Mouse (Mus musculus): Measurements from ENCODE around the gene Rnaseh2c.

Rnaseh2c gene

DNA sequence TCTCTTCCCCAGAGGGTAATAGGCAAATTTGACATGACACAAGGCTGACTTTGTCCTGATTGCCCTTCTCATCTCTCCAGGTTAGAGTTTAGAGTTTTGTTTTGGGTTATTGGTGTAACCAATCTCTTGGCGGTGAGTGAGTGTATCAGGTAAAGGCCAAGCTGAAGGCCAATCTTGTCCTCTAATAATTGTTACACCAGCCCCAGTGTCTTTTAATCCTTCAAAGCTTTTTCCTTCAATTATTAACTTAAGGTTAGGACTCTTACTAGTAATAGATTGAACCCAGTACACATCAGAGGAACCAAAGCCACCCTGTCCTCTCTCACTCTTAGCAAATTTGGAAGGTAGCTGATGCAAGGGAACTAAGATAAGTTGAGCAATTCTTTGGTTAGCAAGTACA lies 26.3 kb upstream of the Rnaseh2c start:
- no peak for DNase-seq (ENCODE audit: low spot score in 2 of 2)

- DNase-seq (ENCODE audit: low spot score in 2 of 2) = no peak
These were observed 21.7 kb upstream of the Rnaseh2c start for GRCm38 (mm10) chr19:5579971-5580370.

DNA sequence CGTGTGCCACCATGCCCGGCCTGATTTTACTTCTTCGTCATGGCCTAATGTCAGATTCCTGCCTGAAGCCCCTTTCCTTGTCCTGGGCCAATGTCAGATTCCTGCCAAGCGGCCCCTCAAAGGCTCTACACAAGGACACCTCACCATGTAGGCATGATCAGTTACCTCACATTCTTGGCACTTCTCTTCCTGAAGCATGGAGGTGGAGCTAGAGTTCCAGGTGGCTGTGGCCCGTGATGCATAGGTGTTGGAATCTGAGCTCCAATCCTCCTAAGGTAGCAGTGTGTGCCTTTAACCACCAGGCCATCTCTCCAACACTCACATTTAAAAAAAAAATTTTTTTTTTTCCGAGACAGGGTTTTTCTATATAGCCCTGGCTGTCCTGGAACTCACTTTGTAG lies 20.9 kb upstream of the Rnaseh2c start:
- no peak for DNase-seq (ENCODE audit: low spot score in 2 of 2)

GRCm38 (mm10) chr19:5581995-5582394 lies 19.7 kb upstream of the Rnaseh2c start:
- no peak for DNase-seq (ENCODE audit: low spot score in 2 of 2)

DNA sequence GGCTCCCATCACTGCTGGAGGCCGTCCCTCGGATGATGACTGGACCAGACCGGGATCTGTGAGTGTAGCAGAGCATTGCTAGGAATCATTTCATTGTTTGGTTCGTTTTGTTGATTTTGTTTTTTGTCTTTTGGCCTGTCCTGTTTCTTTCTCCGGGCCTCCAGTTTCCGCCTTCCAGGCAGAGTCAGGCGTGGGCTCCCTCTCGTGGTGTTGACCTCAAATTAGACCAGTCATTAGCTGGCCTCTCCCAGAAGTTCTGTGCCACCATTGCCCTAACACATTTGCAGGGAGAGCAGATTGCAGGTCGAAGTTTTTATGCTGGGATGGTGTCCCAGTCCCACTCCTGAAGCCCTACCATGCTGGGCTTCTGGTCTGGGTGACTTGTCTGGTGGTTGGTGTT lies 12.5 kb upstream of the Rnaseh2c start:
- DNase-seq (ENCODE audit: low spot score in 2 of 2) = no peak

DNA sequence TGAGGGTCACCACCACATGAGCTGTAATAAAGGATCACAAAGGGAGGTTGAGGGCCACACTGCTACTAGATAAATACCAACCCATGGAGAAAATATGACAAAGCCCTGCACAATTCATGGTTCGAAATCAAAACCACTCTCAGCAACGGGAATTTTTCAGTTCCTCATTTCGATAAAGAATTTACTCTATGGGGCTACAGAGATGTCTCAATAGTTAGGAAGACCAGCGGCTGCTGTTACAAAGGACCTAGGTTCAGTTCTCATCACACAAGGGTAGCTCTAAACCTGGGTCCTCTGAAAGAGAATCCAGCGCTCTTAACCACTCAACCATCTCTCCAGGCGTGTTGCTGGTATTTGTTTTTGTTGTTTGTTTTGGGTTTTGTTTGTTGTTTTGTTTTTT lies 9.8 kb upstream of the Rnaseh2c start:
- no peak for DNase-seq (ENCODE audit: low spot score in 2 of 2)

- no peak for DNase-seq (ENCODE audit: low spot score in 2 of 2)
These were observed 2.4 kb upstream of the Rnaseh2c start for GRCm38 (mm10) chr19:5599224-5599623.

- DNase-seq (ENCODE audit: low spot score in 2 of 2) = no peak
These were observed 2.0 kb downstream of the Rnaseh2c start for GRCm38 (mm10) chr19:5603664-5604063.

DNA sequence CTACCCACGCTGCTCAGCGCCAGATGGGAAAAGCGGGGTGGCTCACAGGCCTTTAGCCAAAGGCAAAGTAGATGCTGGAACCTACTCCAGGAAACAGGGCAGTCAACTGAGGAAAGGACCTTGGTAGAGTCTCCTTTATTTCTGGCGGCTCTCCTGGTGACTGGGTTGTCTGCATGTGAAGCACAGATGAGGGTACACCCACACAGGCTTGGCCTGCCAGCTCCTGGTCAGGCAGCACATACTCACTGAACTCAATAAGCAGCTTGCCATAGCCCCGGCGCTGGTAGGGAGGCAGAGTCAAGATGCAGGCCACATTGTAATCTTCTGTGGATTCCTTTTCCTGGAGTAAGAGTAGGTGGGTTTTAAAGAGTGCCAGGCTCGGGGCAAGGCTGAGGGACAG lies 3.5 kb downstream of the Rnaseh2c start:
- peak in 1 of 2 experiments; percentile 31 for DNase-seq (ENCODE audit: low spot score in 2 of 2)

- no peak for DNase-seq (ENCODE audit: low spot score in 2 of 2)
These were observed 4.5 kb downstream of the Rnaseh2c start for GRCm38 (mm10) chr19:5606196-5606595.

- DNase-seq (ENCODE audit: low spot score in 2 of 2) = no peak
These were observed 6.2 kb downstream of the Rnaseh2c start for GRCm38 (mm10) chr19:5607705-5608410.

GRCm38 (mm10) chr19:5608707-5609106 lies 7.0 kb downstream of the Rnaseh2c start:
- DNase-seq (ENCODE audit: low spot score in 2 of 2) = no peak

GRCm38 (mm10) chr19:5609171-5609546 lies 7.5 kb downstream of the Rnaseh2c start:
- no peak for DNase-seq (ENCODE audit: low spot score in 2 of 2)

DNA sequence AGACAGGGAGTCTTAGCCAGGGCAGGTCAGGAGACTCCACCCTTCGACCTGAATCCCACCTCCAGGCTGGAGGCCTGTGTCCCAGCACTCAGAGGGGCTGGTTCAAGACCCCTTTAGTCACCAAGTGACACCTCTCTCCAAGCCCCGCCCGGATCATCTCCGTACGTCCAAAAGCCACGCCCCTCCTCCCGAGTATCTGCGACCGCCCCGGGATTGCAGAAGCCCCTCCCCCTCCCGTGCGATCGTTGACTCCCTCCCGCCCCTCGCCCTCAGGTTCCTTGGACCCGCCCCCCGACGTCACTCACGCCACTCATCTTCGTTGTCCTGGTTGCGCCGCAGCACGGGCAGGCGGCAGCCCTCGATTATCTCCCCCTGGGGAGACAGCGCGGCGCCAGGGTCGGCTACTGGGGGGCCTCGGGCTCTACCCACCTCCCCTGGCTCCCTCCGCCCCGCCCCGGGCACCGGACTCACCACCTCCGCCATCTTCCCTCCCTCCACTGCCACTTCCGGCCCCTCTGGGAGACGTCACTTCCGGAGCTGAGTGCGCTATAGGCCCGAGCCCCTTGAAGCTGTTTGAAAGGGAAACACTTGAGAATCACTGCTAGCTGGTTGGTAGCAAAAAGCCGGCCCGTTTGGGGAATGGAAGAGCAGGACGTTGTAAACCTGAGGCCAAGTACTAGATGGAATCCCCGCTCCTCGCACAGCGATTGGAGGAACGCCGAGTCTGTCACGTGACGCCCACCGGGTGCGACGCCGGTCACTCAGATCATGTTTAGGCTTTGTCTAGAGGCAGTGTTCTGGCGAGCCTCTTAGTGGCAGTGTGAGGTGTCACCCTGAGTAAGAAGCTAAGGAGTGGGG lies 8.1 kb downstream of the Rnaseh2c start, which contains the start of gene Kat5:
Kat5 (minus strand) TSS at position 691 of the 858 bp plus-strand sequence.
- peak; percentile 84 to 87 for DNase-seq (ENCODE audit: low spot score in 2 of 2)

DNA sequence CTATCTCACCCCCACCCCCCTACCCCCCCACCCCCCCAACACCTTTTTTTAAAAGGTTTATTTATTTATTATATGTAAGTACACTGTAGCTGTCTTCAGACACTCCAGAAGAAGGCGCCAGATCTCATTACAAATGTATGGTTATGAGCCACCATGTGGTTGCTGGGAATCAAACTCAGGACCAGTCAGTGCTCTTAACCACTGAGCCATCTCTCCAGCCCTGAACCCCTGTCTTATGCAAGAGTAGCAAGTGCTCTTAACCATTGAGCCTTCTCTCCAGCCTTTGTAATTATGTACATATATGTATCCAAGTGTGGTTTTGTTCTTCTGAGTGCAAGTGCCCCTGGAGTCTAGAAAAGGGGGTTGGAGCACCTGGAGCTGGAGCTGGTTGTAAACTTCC lies 10.3 kb downstream of the Rnaseh2c start:
- no peak for DNase-seq (ENCODE audit: low spot score in 2 of 2)

GRCm38 (mm10) chr19:5612762-5613411 lies 11.2 kb downstream of the Rnaseh2c start:
- no peak for DNase-seq (ENCODE audit: low spot score in 2 of 2)

DNA sequence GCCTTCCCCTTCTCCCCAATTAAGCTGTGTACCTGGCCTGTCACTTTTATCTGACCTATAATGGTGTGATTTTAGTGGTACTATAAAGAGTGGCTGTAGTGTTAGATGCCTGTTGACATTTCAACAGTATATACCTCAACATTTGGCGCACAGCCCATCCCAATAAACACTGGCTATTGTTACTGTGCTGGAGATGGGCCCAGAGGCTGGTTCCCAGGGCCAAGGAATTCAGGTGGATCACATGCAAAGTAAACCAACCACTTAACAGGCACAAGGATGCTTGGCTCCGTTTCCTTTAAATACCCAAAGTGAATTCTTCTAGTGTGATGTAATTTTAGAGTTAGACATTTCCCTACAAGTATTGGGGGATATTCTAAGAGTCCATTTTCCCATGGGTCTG lies 13.3 kb downstream of the Rnaseh2c start:
- DNase-seq (ENCODE audit: low spot score in 2 of 2) = no peak

GRCm38 (mm10) chr19:5620007-5620406 lies 18.3 kb downstream of the Rnaseh2c start:
- DNase-seq (ENCODE audit: low spot score in 2 of 2) = no peak

DNA sequence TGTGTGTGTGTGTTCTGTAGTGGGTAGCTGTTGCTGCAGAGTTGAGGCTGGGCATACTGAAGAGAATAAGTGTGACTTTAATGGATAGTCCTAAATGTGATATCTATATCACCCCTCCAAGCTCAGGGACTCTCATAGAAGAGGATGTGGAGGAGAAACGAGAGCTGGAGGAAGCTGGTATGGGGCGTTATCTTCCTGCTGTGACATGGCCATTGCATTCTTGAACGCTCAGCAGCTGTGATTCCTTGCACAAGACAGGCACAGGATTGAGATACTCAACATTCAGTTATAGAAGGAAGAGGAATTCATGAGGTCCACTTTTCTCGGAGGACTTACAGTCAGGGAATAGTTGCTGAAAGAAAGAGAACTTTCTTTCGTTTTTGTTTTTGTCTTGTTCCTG lies 20.2 kb downstream of the Rnaseh2c start:
- DNase-seq (ENCODE audit: low spot score in 2 of 2) = no peak

GRCm38 (mm10) chr19:5625311-5625710 lies 23.6 kb downstream of the Rnaseh2c start:
- DNase-seq (ENCODE audit: low spot score in 2 of 2) = no peak

DNA sequence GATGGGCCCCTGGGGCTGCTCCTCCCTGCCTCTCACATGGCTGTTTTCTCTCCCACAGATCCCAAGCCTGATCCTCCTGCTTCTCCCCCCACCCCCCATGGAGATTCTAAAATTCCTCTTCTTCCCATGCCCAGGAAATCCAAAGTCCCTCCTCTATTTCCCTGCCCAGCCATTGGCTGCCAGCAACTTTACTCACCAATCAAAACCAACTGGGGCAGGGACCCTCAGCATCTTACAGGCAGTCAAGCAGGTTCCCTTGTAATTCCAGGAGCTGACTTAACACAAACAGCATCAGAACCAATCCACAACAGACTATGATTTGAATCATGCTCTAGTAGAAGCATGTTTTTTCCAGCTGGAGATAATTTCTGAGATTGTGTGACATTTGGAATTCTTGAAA lies 28.2 kb downstream of the Rnaseh2c start:
- DNase-seq (ENCODE audit: low spot score in 2 of 2) = no peak

- no peak for DNase-seq (ENCODE audit: low spot score in 2 of 2)
These were observed 30.4 kb downstream of the Rnaseh2c start for GRCm38 (mm10) chr19:5632120-5632519.

Data from right cerebral cortex, postnatal 36 days (tissue).